Mouse (Mus musculus) heart, postnatal 36 days (tissue): ENCODE measurements around the gene Rftn1. TPM values are rescaled to one million over a fixed set of nuclear protein-coding genes. Genes with fewer than 3 reads are reported as not detected.

ENCODE experiments used
- DNase-seq, 2 experiments: peaks; one replicate each; pipeline ENCODE4 v3.0.0; 2021 to 2022
- intact Hi-C: fragments of 180-260 bp; cut with DNase I; formaldehyde crosslinking; loops from one replicate; pipeline ENCODE4 v1.15.1; 2025
- total RNA-seq, 2 experiments: library from RNA; stranded (reverse); gene quantifications; 2 replicates each; pipeline ENCODE4 v1.2.3; 2021

Gene Rftn1
- total RNA-seq, 2 experiments from 2014 or later, result 49.0 to 57.1 TPM

DNA sequence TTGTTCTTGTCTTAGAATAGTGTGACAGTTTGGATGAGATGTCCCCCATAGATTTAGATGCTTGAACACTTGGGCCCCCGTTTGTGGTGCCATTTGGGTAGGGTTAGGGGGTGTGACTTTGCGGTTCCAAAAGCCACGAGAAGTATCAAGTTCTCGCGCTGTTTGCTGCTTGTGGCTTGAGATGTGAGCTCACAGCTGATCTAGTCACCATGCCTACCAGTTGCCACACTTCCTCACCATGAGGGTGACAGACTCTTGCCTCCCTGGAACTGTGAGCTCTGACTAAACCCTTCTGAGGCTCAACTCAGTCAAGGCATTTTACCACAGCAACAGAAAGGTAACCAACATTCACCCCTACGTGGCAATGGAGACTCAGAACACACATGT lies 118.9 kb downstream of the Rftn1 start:
- intact Hi-C loops, result no loop called here
- no peak for DNase-seq

DNA sequence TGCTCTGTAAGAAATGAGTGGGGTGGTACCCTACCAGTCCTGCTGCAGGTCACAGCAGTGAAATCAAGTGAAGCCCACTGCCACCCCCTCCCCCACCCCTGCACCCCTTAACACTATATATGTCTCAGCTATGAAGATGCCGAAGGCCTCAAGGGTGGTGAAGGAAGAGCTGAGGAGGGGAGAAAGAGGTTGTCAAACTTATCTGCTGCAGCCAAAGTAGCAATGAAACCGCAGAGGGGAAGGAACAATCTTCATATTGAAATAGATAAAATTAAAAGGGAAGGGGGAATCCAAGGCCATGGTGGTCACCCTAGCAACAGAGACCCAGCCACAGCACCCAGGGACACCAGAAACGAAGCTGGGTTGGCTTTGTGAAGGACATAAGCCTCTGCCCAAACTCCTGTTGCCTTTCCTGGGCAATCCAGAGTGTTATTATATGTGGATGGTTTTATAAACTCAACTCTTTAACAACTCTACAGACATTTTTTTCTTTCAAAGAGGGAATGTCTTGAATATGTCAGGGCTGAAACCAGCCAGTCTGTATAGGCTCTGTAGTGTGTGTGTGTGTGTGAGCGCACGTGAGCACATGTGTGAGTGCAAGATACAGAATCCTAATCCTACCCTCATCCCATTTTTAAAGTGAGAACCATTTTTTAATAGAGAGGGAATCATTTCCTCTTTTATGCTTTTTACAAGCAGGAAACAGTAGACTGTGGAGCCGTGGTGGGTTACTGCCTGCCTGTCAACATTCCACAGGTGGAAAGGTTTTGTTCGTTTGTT lies 119.5 kb downstream of the Rftn1 start:
- no peak for DNase-seq
- intact Hi-C loops, result no loop called here

DNA sequence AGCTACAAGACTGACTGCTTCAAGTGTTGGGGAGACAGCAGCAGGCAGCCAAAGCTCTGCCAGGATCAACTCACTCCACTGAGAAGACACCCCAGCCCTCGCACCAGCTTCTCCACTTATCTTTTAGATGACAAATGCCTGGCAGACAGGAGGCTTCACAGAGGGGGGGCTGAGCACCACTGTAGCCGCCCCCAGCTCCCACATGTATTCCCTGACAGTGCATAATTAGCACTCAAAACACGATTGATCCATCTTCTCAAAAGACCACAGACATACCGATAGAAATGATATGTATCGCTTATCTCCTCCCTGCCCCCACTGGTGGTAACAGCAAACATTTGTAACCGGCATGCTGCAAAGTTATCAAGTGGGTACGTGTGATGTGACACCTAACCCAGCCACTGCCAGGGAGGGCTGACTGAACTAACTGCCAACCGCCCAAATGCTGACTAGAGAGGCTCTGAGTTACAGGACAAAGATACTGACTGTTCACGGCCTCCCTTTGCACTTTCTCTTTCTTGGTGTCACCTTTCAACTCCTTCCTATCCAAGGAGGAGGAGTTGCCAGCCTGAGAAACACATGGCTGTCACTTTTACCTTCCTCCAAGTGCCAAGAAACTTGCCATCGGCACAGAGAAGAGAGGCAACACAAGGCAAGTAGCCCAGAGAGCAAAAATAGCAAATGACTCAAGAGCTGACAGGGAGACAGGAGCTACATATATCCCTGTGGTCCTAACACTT lies 120.4 kb downstream of the Rftn1 start:
- intact Hi-C loops, result no loop called here
- DNase-seq, result peak in 1 of 2 experiments; percentile 44

DNA sequence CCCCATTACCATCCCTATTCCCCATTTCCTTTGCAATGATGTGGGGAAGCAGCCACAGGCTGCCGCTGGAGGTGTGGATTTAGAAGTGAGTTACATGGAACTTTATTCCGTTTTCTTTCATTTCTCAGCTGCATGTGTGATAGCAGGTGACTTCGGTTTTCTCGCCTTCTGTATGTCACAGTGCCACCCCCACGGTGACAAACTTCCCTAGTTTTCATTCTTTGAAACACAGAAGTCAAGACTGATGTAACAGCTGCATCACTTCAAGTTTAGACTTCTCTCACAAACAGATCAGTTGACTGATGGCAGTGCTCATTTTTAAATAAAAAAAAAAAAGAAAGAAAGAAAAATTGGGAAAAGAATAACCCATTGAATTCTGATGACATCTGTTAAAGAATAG lies 121.3 kb downstream of the Rftn1 start:
- DNase-seq, result no peak
- intact Hi-C loops, result no loop called here

DNA sequence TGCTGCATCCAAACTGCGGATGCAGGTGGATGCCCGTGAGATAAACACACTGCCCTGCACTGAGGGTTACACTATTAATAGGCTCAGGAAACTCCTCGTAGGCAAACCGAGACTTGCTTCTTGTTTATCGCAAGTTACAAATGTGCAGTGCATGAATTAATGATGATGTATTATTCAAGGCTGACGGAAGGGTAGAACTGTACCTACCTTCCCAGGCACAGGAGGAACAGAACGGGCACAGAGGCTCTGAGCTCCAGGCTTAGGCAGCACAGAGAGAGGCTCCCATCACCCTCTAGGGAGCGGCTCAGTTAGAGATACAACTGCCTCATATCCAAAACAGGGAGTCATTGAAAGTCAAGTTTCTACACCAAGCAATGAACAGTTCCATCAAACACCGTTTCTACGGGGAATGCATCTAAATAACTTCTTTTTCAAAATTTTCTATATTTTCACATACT lies 121.8 kb downstream of the Rftn1 start:
- no peak for DNase-seq
- intact Hi-C loops, result no loop called here

DNA sequence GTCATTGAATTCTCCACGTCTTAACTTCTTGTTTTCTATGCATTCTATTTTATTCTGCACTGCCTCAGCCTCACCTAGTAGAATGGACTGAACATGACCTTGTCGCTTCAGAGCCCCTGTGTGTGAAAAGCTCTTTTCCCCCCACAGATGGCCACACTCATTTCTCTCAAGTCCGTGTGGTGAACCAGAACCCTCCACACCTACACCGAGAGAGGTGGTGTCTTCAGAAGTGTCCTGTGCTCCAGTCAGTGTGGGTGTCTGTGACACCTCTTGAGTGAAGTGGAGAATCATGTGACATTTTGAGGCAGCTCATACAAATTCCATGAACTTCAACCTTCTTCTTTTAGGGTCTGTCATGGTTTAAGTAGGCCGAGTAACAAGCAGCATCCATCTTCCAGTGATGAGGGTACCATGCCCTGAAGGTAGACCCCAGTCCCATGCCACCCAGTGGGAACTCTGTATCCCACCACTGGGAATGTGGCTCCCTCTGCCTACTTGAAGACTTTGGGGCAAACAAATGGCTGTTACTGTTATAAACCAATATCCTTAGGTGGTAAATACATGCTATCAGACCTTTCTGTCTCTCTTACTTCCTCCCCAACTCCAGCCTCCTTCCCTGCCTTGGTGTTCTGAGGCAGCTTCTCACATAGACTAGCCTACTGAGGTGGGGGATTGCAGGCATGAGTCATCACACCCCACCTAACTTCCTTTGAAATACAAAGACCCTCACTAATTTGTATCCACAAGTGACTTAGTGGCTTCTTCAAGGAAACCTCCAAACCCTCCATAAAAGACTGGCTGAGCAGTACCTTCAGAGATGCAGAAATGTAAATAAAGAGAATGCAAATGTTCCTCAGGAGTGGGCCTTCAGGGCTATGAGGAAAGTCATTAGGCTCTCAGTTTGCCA lies 122.4 kb downstream of the Rftn1 start:
- no peak for DNase-seq
- intact Hi-C loops, result no loop called here

DNA sequence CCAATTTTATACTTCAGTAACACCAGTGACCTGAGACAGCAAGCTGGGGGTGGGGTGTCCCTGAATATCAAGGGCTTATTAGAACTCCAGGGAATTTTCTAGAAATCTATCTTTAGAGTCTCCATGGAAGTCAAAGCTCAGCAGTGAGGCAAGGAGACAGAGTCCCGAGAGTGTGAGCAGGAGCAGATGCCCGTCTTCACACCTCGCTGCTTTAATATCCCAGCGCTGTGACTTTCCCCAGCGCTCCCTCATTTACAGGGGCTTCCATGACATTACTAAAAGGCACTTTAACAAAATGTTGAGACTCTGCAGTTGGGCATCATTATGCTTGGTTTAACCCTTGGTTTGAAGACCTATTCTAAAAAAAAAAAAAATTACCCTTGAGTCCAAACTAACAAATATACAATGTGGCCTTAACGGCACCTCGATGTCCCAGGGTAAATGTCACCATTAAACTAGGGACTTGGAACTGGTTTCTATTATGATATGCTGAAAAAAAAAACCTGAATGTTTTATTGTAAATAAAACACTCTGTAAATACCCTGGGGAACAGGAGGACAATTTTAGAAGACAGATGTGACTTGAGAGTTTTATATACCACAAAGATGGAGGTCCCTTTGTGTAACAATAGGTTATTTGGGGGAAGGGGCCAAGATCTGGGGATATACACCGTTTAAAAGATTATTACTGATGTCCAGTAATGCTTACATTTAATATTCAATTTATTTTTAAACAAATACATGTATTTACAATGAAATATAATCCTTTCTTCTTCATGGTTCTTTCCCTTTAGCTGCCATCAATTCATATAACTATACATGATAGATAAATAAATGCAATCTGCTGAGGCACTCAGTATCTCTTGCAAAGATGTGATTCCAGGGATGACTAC lies 123.4 kb downstream of the Rftn1 start:
- DNase-seq, result no peak
- intact Hi-C loops, result no loop called here

DNA sequence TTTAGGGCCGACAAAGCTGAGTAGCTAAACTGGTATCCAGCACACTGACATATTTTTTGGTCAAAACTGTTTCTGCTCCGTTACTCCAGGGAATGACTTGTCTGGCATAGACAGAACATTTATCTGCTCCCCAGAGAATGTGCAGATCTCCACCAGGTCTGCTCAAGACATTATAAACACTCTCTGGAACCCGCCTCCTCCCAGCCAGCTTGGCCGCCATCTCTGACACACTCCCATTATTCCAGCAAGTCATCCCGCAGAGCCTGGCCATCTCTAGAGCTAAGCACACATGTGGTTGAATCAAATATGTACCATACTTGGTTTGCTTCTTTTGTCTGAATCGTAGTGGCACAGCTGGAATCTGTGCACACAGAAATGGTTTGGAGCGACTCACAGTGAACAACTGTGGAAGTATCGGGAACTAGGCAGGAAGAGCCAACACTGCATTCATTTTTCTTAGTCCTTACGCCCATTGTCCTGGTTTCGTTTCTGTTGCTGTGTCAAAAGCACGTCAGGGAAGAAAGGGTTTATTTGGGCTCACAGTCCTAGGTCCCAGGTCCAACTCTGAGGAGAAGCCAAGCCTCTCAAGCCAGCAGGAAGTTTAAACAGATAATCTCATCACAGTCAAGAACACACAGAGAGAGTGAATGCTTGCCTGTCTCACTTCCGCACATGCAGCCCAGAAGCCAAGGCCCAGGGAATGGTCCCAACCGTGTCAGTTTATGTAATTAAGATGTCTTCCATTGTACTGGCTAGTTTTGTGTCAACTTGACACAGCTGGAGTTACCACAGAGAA lies 126.4 kb downstream of the Rftn1 start:
- no peak for DNase-seq
- intact Hi-C loops, result loop anchor here (5.0 kb wide), 1 partner anchor 58 kb away; no protein-coding TSS in a partner anchor

DNA sequence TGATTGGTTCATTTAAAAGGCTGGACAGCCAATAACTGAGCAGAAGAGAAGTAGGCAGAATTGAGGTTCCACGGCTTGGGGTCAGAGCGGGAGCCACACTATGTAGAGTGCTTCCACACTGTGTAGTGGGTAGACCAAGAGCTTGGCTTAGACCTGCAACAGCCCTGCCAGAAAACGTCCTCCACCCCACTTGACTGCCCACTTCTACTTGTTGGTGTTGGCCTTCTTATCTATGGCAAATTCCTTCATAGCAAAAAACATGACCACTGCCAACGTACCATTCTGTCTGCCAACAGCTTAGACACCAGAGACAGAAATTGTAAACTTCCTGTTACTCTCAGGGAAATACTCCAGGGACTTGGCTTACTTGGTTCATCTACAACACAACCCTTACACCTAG lies 127.8 kb downstream of the Rftn1 start:
- peak; percentile 45 to 55 for DNase-seq
- intact Hi-C loops, result loop anchor here (5.0 kb wide), 1 partner anchor 60 kb away; no protein-coding TSS in a partner anchor

DNA sequence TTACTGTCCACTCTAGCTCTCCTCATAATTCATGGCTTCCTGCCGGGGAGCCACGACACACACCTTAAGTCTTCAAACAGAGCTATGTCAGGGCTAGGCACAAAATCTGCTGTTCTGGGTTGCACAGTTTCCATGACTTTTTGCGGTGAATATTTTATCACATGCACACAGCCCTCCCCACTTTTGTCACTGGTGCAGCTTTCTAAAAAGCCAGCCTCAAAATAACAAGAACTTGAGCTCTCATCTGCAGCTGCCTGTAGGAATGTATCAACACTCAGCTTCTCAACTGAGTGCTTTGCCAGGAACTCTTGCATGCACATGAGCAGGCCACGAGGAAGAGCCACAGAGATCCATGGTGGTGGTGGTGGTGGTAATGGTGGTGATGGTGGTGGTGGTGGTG lies 129.0 kb downstream of the Rftn1 start:
- DNase-seq, result no peak
- intact Hi-C loops, result loop anchor here (5.0 kb wide), 1 partner anchor 61 kb away; no protein-coding TSS in a partner anchor

DNA sequence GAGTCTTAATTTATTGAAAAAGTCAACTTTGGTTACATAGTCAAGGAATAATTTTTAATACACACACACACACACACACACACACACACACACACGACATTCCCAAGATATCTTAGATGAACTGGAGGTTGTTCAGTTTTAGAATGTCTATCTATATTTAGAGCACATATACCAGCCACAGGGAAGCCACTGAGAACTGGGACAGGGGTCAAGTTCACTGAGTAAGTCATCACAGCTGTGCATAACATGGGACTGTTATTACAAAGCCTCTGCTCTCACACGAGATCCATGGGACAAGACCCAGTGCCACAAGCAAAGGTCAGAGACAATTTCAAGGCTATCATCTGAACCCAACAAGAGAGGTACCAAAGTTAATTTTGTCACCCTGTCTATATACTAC lies 130.3 kb downstream of the Rftn1 start:
- no peak for DNase-seq
- intact Hi-C loops, result loop anchor here (5.0 kb wide), 1 partner anchor 62 kb away; no protein-coding TSS in a partner anchor

DNA sequence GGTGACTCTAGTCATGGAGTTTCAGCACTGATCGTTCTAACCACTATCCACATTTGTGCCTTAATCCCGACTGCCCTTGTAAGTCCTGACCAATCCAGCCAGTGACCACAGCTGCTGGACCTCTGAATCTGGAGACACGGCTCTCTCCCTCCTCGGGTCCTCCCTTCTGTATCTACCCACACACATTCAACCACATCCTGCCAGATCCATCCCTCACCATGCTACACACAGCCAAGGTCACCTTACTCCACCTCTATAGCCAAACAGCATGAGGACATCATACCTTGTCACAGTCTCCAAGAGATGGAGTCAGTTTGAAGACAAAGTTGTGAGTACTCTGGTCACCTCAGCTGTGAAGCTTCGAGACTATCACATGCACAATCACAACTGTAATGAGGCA lies 131.1 kb downstream of the Rftn1 start:
- intact Hi-C loops, result no loop called here

DNA sequence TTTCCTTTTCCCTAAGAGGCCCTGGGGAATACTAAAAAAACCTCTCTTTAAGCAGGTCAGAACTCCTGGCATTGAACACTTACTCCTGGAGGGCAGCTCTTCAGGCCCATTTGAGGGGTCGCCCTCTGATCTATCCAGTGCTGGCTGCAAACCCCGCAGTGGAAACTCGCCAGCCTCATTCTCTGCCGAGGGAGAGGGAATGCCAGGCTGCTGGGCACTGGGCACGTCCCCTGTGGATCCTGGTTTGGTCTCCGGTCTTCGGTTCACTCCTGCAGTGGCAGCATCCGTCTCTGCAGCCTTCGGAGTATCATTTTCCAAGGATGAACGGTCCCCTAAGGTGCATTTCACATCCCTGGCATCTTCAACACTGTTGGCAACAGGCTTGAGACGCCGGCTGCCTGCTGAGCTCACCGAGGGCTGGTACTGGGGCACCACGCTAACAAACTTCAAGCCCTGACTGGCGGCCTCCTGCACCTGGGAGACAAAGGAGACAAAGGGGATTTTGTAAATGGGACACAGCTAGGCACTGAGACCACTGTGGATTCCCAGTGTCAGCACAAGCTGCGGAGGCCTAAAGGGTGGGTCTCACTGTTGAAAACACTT lies 135.2 kb downstream of the Rftn1 start:
- intact Hi-C loops, result no loop called here
- no peak for DNase-seq

More for the DNA sequence above, 131.1 kb downstream of the Rftn1 start:
- no peak for DNase-seq

DNA sequence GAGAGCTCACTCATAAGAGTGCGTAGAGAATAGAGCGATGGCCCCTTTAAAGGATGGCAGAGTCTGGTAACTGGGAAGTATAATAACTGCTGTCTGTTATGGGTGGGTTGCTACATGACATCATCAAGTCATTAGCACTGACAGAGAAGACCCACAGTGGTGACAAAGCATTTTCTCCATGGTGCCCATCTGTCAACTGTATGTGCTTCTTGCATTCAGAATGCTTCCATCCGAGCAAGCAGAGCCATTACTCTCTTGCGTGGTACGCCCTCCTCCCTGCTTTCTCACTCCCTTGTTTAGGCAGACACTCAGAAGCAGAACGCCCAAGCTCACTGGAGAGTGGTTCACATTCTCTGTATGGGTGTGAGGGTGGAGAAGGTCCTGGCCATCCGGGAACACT lies 135.9 kb downstream of the Rftn1 start:
- no peak for DNase-seq
- intact Hi-C loops, result no loop called here

DNA sequence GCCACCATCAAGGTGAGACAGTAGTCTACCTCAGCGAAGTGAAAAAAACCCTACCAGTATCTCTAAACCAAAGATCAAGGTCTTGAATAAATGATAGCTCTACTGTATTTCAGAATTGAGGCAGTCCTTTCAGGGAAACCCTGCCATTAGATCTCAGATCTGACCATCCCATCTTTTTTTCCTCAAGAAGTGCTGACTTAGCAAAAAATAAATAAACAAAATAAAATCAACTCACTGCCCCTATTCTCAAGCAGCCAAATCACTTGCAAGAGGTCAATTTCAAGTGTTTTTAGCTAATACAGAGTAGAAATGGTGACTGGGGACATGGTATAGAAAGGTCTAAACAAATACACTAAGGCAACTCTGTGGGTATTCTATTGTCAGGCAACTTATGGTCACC lies 136.5 kb downstream of the Rftn1 start:
- intact Hi-C loops, result no loop called here
- DNase-seq, result no peak

DNA sequence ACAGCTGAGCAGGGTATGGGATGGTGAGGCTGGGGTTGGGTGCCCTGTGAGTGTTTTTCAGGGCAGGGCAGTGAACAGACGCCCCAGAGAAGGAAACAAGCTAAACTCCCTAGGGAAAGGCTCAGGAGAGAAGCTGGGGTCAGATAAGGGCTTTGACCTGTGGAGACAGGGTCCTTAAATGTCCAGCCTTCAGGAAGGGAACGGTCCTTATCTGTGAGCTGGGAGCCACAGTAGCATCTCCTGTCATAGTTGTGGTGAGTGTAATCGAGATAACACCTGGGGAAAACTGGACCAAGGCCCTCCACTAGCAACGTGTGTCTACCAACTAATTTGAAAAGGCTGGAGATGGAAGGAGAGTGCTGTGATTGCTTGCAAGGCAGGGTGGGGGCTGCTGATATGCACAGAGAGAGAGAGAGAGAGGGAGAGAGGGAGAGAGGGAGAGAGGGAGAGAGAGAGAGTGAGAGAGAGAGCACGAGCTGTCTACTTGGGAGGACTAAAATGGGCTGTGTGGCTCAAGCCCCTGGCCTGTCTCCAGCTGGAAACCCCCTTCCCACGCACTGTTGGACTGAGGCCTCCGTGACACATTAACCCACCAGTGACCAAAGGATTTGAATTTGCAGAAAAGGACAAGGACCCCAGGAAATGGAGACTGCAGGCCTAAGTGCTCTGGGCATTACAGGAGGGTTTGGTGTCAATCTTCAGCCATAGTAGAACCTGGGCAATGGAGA lies 137.6 kb downstream of the Rftn1 start:
- DNase-seq, result no peak
- intact Hi-C loops, result no loop called here

DNA sequence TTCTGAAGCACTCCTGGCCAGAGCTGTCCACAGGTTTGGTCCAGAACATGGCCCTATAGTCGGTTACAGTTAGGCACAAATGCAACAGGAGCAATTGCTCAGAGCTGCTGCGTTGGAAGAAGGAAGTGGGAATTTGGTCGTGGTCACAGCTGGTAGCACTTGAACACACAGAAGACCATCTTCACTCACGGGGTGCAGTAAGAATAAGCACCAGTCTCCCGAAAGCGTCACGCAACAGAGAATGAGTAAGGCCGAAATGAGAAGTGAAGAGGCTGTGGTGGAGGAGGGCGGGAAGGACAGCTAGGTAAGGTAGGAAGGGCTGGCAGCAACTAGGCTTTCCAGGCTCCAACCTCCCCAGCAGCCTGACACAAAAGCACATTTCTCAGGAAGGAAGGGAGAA lies 140.0 kb downstream of the Rftn1 start:
- intact Hi-C loops, result no loop called here
- no peak for DNase-seq

DNA sequence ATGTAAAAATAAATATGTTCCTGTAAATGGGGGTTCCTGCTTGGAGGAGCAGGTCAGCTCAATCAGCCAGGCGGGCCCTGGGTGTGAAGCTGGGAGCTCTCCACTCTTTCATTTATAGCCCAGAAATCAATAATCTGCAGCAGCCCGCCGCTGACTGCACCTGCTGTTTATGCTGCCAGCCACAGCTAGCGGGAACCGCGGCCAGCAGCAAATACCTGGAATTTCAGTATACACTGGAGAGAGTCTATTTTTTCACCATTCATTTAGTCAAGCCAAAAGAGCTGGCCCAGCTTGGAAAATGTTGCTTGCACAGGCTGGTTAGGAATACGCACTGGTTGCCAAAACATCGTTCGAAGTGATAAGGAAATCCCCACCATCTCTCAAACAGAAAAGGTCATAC lies 142.3 kb downstream of the Rftn1 start:
- intact Hi-C loops, result no loop called here
- peak in 1 of 2 experiments; percentile 41 for DNase-seq
